Mouse (Mus musculus) liver, adult 2 months (tissue): Measurements from ENCODE around the gene Ubqln4. TPM values are rescaled to one million over a fixed set of nuclear protein-coding genes. Genes with fewer than 3 reads are reported as not detected.

Experiments used
- DNase-seq: peaks from one replicate; pipeline ENCODE4 v3.0.0-alpha.2; 2011; ENCODE audit warnings: low read depth, low spot score; ENCODE audit errors: extremely low read depth
- H3K27ac ChIP-seq: fragments of 200-500 bp; replicated peaks from 2 replicates; pipeline ENCODE4 v1.5.1; 2012; ENCODE audit warnings: low read depth, mild to moderate bottlenecking, control low read depth, inconsistent platforms, low read length; ENCODE audit not compliant: insufficient read depth
- H3K27me3 ChIP-seq: fragments of 200-500 bp; 2 replicates; pipeline ENCODE4 v1.6.1; 2012; ENCODE audit warnings: mild to moderate bottlenecking, moderate library complexity, low read length, inconsistent platforms; ENCODE audit not compliant: control insufficient read depth, insufficient read depth
- H3K36me3 ChIP-seq: fragments of 200-500 bp; 2 replicates; pipeline ENCODE4 v1.6.1; 2012; ENCODE audit warnings: low read length, inconsistent platforms; ENCODE audit not compliant: control insufficient read depth, insufficient read depth
- H3K4me1 ChIP-seq: fragments of 200-500 bp; 2 replicates; pipeline ENCODE4 v1.6.1; 2011; ENCODE audit warnings: low read length; ENCODE audit not compliant: control insufficient read depth, insufficient read depth
- H3K4me3 ChIP-seq: fragments of 200-500 bp; 2 replicates; pipeline ENCODE4 v1.5.1; 2011; ENCODE audit warnings: low read depth, mild to moderate bottlenecking, control low read depth, low read length, moderate library complexity; ENCODE audit not compliant: insufficient read depth
- H3K79me2 ChIP-seq: fragments of 200-500 bp; 2 replicates; pipeline ENCODE4 v1.6.1; 2012; ENCODE audit warnings: inconsistent platforms, mild to moderate bottlenecking, low read length, moderate library complexity; ENCODE audit not compliant: control insufficient read depth, insufficient read depth
- H3K9ac ChIP-seq: fragments of 200-500 bp; 2 replicates; pipeline ENCODE4 v1.6.1; 2012; ENCODE audit warnings: low read depth, mild to moderate bottlenecking, control low read depth, inconsistent platforms, low read length
- CTCF ChIP-seq: fragments of 200-500 bp; IDR thresholded peaks from 2 replicates; pipeline ENCODE4 v1.5.1; 2011; ENCODE audit warnings: low read depth, low read length, control low read depth
- POLR2A ChIP-seq: fragments of 200-500 bp; IDR thresholded peaks from 2 replicates; pipeline ENCODE4 v1.6.1; 2011; ENCODE audit warnings: low read length, control low read depth; ENCODE audit not compliant: insufficient read depth; ENCODE audit errors: extremely low read depth
- WGBS: fragments of 180-500 bp; shearing (Covaris S2); methylation state at CpG from one replicate; pipeline ENCODE4 v1.1.7; 2018; 5-methylcytosine and 5-hydroxymethylcytosine counted together
- polyA plus RNA-seq: library from polyadenylated mRNA; depleted of rRNA; stranded (reverse); fragments of >200 nt; gene quantifications from 2 replicates; pipeline ENCODE4 v1.2.3, GENCODE M21; 2012
- total RNA-seq: library from RNA; depleted of rRNA; stranded (reverse); fragments of >200 nt; gene quantifications from 2 replicates; pipeline ENCODE4 v1.2.3, GENCODE M21; 2014

Ubqln4 gene
- total and polyA plus RNA-seq, 2 experiments = 8.3 to 41.1 TPM

GRCm38 (mm10) chr3:88548180-88548917, 5.2 kb upstream of the Ubqln4 start, which contains the start of gene Rab25:
Gene Rab25, minus strand, starts transcription at chr3:88548300.
- Histone ChIP-seq H3K79me2 (no peaks in the 10 kb centered on the region), H3K9ac (no peak within 1 kb of the TSS), H3K27ac (no peak within 1 kb of the TSS), H3K4me3 (no peak within 1 kb of the TSS), H3K4me1 (peaks cover 6% of the 10 kb centered on the region), H3K36me3 (no peaks in the 10 kb centered on the region), H3K27me3 (no peaks in the 10 kb centered on the region)
- WGBS = 88% methylated on average over 18 of the region's 18 CpGs
- TF ChIP-seq CTCF = no peak
- no peak for TF ChIP-seq POLR2A
- no peak for DNase-seq

GRCm38 (mm10) chr3:88551586-88551985, 2.0 kb upstream of the Ubqln4 start:
- H3K4me1 ChIP-seq = peaks cover 6% of the 10 kb centered on the region
- H3K36me3 ChIP-seq = 0 out of 2 replicates have a peak, but pooled peaks cover 2% of the 10 kb centered on the region
- TF ChIP-seq POLR2A (no peak), CTCF (no peak)
- WGBS = 20% methylated on average over 4 of the region's 4 CpGs
- no peak overlapping the region for H3K27ac ChIP-seq
- 0 out of 2 replicates have a peak overlapping the region, but pooled peaks have one; percentile 11 for H3K9ac ChIP-seq
- peaks cover 10% of the 10 kb centered on the region; the same call in 1 of the 2 replicates for H3K79me2 ChIP-seq
- H3K27me3 ChIP-seq = no peaks in the 10 kb centered on the region
- peak; percentile 49 for DNase-seq
- peak overlapping the region; percentile 73; the same call in 1 of the 2 replicates for H3K4me3 ChIP-seq

GRCm38 (mm10) chr3:88552082-88552645, 1.4 kb upstream of the Ubqln4 start:
- peaks cover 10% of the 10 kb centered on the region; the same call in 1 of the 2 replicates for H3K79me2 ChIP-seq
- peak overlapping the region; percentile 73 for H3K4me3 ChIP-seq
- 5% methylated on average over 16 of the region's 16 CpGs for WGBS
- peaks cover 4% of the 10 kb centered on the region; the same call in 1 of the 2 replicates for H3K36me3 ChIP-seq
- peak overlapping the region; percentile 71 for H3K9ac ChIP-seq
- no peak for DNase-seq
- H3K27ac ChIP-seq = peak overlapping the region; percentile 84
- H3K27me3 ChIP-seq = no peaks in the 10 kb centered on the region
- H3K4me1 ChIP-seq = peaks cover 6% of the 10 kb centered on the region
- TF ChIP-seq CTCF (no peak), POLR2A (no peak)

GRCm38 (mm10) chr3:88552676-88553524, 658 bp upstream of the Ubqln4 start, which contains the start of gene Lamtor2:
Gene Lamtor2, minus strand, starts transcription at chr3:88553074.
- peak within 1 kb of the TSS; percentile 80 for H3K4me3 ChIP-seq
- peaks cover 4% of the 10 kb centered on the region; the same call in 1 of the 2 replicates for H3K36me3 ChIP-seq
- H3K27ac ChIP-seq = peak within 1 kb of the TSS; percentile 96
- TF ChIP-seq POLR2A = peak; percentile 69
- no peak for TF ChIP-seq CTCF
- DNase-seq = peak; percentile 96
- peaks cover 10% of the 10 kb centered on the region; the same call in 1 of the 2 replicates for H3K79me2 ChIP-seq
- peaks cover 6% of the 10 kb centered on the region for H3K4me1 ChIP-seq
- H3K9ac ChIP-seq = peak within 1 kb of the TSS; percentile 93
- no peaks in the 10 kb centered on the region for H3K27me3 ChIP-seq
- WGBS = under 1% methylated on average over 48 of the region's 48 CpGs

GRCm38 (mm10) chr3:88553880-88554586, 475 bp downstream of the Ubqln4 start:
- peaks cover 10% of the 10 kb centered on the region; the same call in 1 of the 2 replicates for H3K79me2 ChIP-seq
- WGBS = under 1% methylated on average over 41 of the region's 41 CpGs
- peak; percentile 56 for DNase-seq
- H3K27me3 ChIP-seq = no peaks in the 10 kb centered on the region
- H3K4me3 ChIP-seq = peak overlapping the region; percentile 80
- TF ChIP-seq POLR2A (no peak), CTCF (no peak)
- H3K27ac ChIP-seq = peak overlapping the region; percentile 62
- H3K4me1 ChIP-seq = peaks cover 6% of the 10 kb centered on the region
- peak overlapping the region; percentile 89 for H3K9ac ChIP-seq
- peaks cover 9% of the 10 kb centered on the region; the same call in 1 of the 2 replicates for H3K36me3 ChIP-seq
